In genomic region chr19:36261819-36262218, GRCm38 (mm10) we compare ENCODE assay signal across 22 mouse cellular contexts.
DNase-seq lines count a peak whose midpoint lies in the region; ATAC-seq and TF ChIP-seq lines count a peak whose summit lies in the region.
"Had no signal": no experiment of that assay in that cellular context is flagged by ENCODE, and none has a peak within 500 bp of the region (broad histone marks: within the 10 kb centered on the region; RNA-seq: fewer than 3 reads in every experiment).

No protein-coding gene starts in this region.

- no peak overlapping the region for H3K9ac ChIP-seq in heart, adult 2 months (ENCODE audit: low read depth, low read length)
- no peak overlapping the region for H3K9ac ChIP-seq in heart, embryonic 12.5 days
- H3K9ac ChIP-seq in heart, postnatal 0 days (replicated peaks; ENCODE audit: low read depth, low read length): no peak overlapping the region
- H3K9ac ChIP-seq in forebrain, embryonic 12.5 days: no peak overlapping the region
- H3K9ac ChIP-seq: embryonic facial prominence, embryonic 13.5 days; embryonic facial prominence, embryonic 15.5 days; forebrain, embryonic 13.5 days; forebrain, embryonic 15.5 days; forebrain, postnatal 0 days had no signal

- 0 out of 2 replicates have a peak, but pooled peaks cover 4% of the 10 kb centered on the region for H3K9me3 ChIP-seq in heart, embryonic 12.5 days (replicated peaks)
- H3K9me3 ChIP-seq in heart, postnatal 0 days (replicated peaks; ENCODE audit: control insufficient read depth, low read length): peaks cover 4% of the 10 kb centered on the region; the same call in 1 of the 2 replicates
- H3K9me3 ChIP-seq in forebrain, embryonic 12.5 days: no peaks in the 10 kb centered on the region
- H3K9me3 ChIP-seq: embryonic facial prominence, embryonic 13.5 days; embryonic facial prominence, embryonic 15.5 days; forebrain, embryonic 10.5 days; forebrain, embryonic 13.5 days; forebrain, embryonic 15.5 days had no signal

- peak overlapping the region; percentile 95 for H3K27ac ChIP-seq in heart, adult 2 months
- no peak overlapping the region for H3K27ac ChIP-seq in heart, embryonic 12.5 days (ENCODE audit: poor library complexity, severe bottlenecking)
- H3K27ac ChIP-seq in heart, postnatal 0 days (ENCODE audit: low read depth): 0 out of 2 replicates have a peak overlapping the region, but pooled peaks have one; percentile 3
- H3K27ac ChIP-seq in forebrain, embryonic 12.5 days: no peak overlapping the region
- H3K27ac ChIP-seq: embryonic facial prominence, embryonic 13.5 days; embryonic facial prominence, embryonic 15.5 days; forebrain, embryonic 10.5 days; forebrain, embryonic 13.5 days; forebrain, embryonic 15.5 days had no signal

- peaks cover 5% of the 10 kb centered on the region; the same call in 1 of the 2 replicates for H3K4me1 ChIP-seq in heart, adult 2 months (ENCODE audit: control insufficient read depth, insufficient read depth, low read length)
- peaks cover 48% of the 10 kb centered on the region for H3K4me1 ChIP-seq in heart, embryonic 12.5 days (replicated peaks)
- H3K4me1 ChIP-seq in heart, postnatal 0 days (ENCODE audit: control insufficient read depth, insufficient read depth): peaks cover 32% of the 10 kb centered on the region
- H3K4me1 ChIP-seq in forebrain, embryonic 12.5 days: no peaks in the 10 kb centered on the region
- H3K4me1 ChIP-seq: embryonic facial prominence, embryonic 13.5 days; embryonic facial prominence, embryonic 15.5 days; forebrain, embryonic 10.5 days had no signal

- TF ChIP-seq CTCF in heart, adult 2 months (IDR thresholded peaks at IDR 0.05): no peak
- TF ChIP-seq CTCF in heart, postnatal 0 days (IDR thresholded peaks at IDR 0.05; ENCODE audit: low read depth): no peak

- no peak for ATAC-seq in heart, embryonic 12.5 days (ENCODE audit: insufficient number of reproducible peaks, low FRiP score)
- ATAC-seq in heart, postnatal 0 days (ENCODE audit: insufficient read depth, low read depth): no peak
- ATAC-seq in forebrain, embryonic 12.5 days (ENCODE audit: low FRiP score): no peak
- ATAC-seq: forebrain, embryonic 13.5 days; forebrain, embryonic 15.5 days; forebrain, postnatal 0 days had no signal

- DNase-seq in heart, adult 2 months: no peak
- DNase-seq in heart, postnatal 0 days (ENCODE audit: low spot score): no peak
- DNase-seq in heart, postnatal 4 days: no peak
- DNase-seq: adrenal gland, adult 2 months; adrenal gland, postnatal 10 days; adrenal gland, postnatal 25 days; cerebellum, adult 11 months; cerebellum, adult 18-20 months; cerebellum, adult 8-10 months; cerebellum, adult 9-11 months; cerebellum, postnatal 14 days; cerebellum, postnatal 36 days; embryo, embryonic 11 days; forebrain, postnatal 0 days had no signal

- no peak overlapping the region for H3K4me3 ChIP-seq in heart, adult 2 months
- H3K4me3 ChIP-seq in heart, embryonic 12.5 days: no peak overlapping the region
- no peak overlapping the region for H3K4me3 ChIP-seq in heart, postnatal 0 days (ENCODE audit: low read depth, low read length)
- no peak overlapping the region for H3K4me3 ChIP-seq in forebrain, embryonic 12.5 days (replicated peaks)
- H3K4me3 ChIP-seq: embryonic facial prominence, embryonic 13.5 days; embryonic facial prominence, embryonic 15.5 days; erythroblast, embryonic 14.5 days; forebrain, embryonic 10.5 days; forebrain, embryonic 13.5 days; forebrain, embryonic 15.5 days had no signal

- no peak for TF ChIP-seq EP300 in heart, adult 2 months (IDR thresholded peaks at IDR 0.05; ENCODE audit: insufficient read depth, low read depth, low read length)
- TF ChIP-seq EP300 in heart, postnatal 0 days (IDR thresholded peaks at IDR 0.05; ENCODE audit: low read depth): no peak

- intact Hi-C loops in heart, adult 2 months (cut with DNase I): loop anchor here (2.0 to 5.0 kb wide), 3 partner anchors 79 to 150 kb away; no protein-coding TSS in a partner anchor

- H3K27me3 ChIP-seq in heart, adult 2 months (ENCODE audit: control insufficient read depth, insufficient read depth, low read length): no peaks in the 10 kb centered on the region
- no peaks in the 10 kb centered on the region for H3K27me3 ChIP-seq in heart, embryonic 12.5 days (replicated peaks)
- no peaks in the 10 kb centered on the region for H3K27me3 ChIP-seq in heart, postnatal 0 days (ENCODE audit: control insufficient read depth, insufficient read depth, low read length)
- H3K27me3 ChIP-seq in forebrain, embryonic 12.5 days: no peaks in the 10 kb centered on the region
- H3K27me3 ChIP-seq: embryonic facial prominence, embryonic 13.5 days; embryonic facial prominence, embryonic 15.5 days; forebrain, embryonic 13.5 days; forebrain, embryonic 15.5 days had no signal

- peaks cover 8% of the 10 kb centered on the region for H3K36me3 ChIP-seq in heart, adult 2 months (ENCODE audit: control insufficient read depth, insufficient read depth, low read length)
- H3K36me3 ChIP-seq in heart, embryonic 12.5 days: no peaks in the 10 kb centered on the region
- H3K36me3 ChIP-seq in heart, postnatal 0 days (replicated peaks; ENCODE audit: control insufficient read depth, insufficient read depth, low read length): no peaks in the 10 kb centered on the region
- no peaks in the 10 kb centered on the region for H3K36me3 ChIP-seq in forebrain, embryonic 12.5 days (replicated peaks)
- H3K36me3 ChIP-seq: embryonic facial prominence, embryonic 13.5 days; embryonic facial prominence, embryonic 15.5 days; forebrain, embryonic 10.5 days; forebrain, embryonic 15.5 days had no signal

- TF ChIP-seq POLR2A in heart, adult 2 months (IDR thresholded peaks at IDR 0.05; ENCODE audit: insufficient read depth, low read depth, low read length): no peak

- 85% methylated on average over 5 of the region's 5 CpGs for WGBS in heart, adult 2 months
- 84% methylated on average over 5 of the region's 5 CpGs for WGBS in heart, embryonic 12.5 days
- WGBS in heart, postnatal 0 days: 85% methylated on average over 5 of the region's 5 CpGs
- 95% methylated on average over 5 of the region's 5 CpGs for WGBS in forebrain, embryonic 12.5 days

- no peaks in the 10 kb centered on the region for H3K79me2 ChIP-seq in heart, adult 2 months (replicated peaks; ENCODE audit: control insufficient read depth, insufficient read depth, low read length)

- no peak overlapping the region for H3K4me2 ChIP-seq in heart, embryonic 12.5 days
- no peak overlapping the region for H3K4me2 ChIP-seq in heart, postnatal 0 days (ENCODE audit: low read depth, low read length)
- no peak overlapping the region for H3K4me2 ChIP-seq in forebrain, embryonic 12.5 days
- H3K4me2 ChIP-seq: embryonic facial prominence, embryonic 13.5 days; embryonic facial prominence, embryonic 15.5 days; forebrain, embryonic 13.5 days; forebrain, embryonic 15.5 days had no signal

Comparison
In these comparisons a context has a peak if more than half of its experiments do, and no peak if none do; other contexts are left out.
1. H3K27ac ChIP-seq: peak in heart, adult 2 months (single experiment) and heart, postnatal 0 days (single experiment); none in heart, embryonic 12.5 days (single experiment) and forebrain, embryonic 12.5 days (single experiment).